Mouse (Mus musculus) bone marrow macrophage, adult 2 months (primary cell): Measurements from ENCODE around the gene Gm11361.

Experiments
- CTCF ChIP-seq: IDR thresholded peaks from 2 replicates; pipeline ENCODE4 v1.5.1; 2012; ENCODE audit warnings: low read depth, mild to moderate bottlenecking, low read length, moderate library complexity
- POLR2A ChIP-seq: IDR thresholded peaks from 2 replicates; pipeline ENCODE4 v1.6.1; 2012; ENCODE audit warnings: mild to moderate bottlenecking, low read depth, low read length, borderline replicate concordance

DNA sequence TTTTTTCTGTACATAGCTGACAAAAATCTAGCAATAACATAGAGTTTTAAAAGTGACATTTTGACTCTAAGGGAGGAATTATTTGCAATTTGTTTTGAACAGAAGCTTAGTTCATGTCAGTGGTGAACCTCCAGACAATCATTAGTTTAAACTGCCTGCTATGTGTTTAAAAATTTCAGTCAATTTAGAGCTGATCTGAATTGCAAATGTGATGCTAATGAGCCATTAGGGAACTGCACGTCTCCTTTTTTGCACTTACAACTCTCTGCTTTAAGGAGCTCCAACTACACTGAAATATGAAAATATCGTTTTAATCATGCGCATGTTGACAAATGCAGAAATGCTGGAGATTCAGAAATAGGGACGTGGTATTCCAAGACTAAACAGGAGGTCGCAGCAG lies 38.2 kb downstream of the Gm11361 start:
- TF ChIP-seq POLR2A = no peak
- no peak for TF ChIP-seq CTCF
